Comparison of ENCODE assay signal across 22 mouse cellular contexts in genomic region chr2:120853151-120853550, GRCm38 (mm10). TPM values are rescaled to one million over a fixed set of nuclear protein-coding genes. Genes with fewer than 3 reads are reported as not detected.
DNase-seq lines count a peak whose midpoint lies in the region; ATAC-seq and TF ChIP-seq lines count a peak whose summit lies in the region.
"Had no signal": no experiment of that assay in that cellular context is flagged by ENCODE, and none has a peak within 500 bp of the region (broad histone marks: within the 10 kb centered on the region; RNA-seq: fewer than 3 reads in every experiment).

No protein-coding gene starts in this region.

- DNase-seq in CD4-positive, CD25-positive, alpha-beta regulatory T cell, adult 2 months (ENCODE audit: low read depth, low spot score): peak; percentile 14
- DNase-seq in testis, postnatal 14 days (ENCODE audit: low spot score): no peak
- peak; percentile 72 to 74 for DNase-seq in thymus, postnatal 10 days (ENCODE audit: low spot score in 2 of 2)
- no peak for DNase-seq in lung, postnatal 4 days
- DNase-seq: adrenal gland, adult 2 months; cerebellum, adult 8-10 months; heart, adult 18-20 months; heart, postnatal 4 days; layer of hippocampus, adult 9-11 months; lung, adult 2 months; right cerebral cortex, postnatal 4 days had no signal

- TF ChIP-seq POLR2A in testis, adult 2 months (IDR thresholded peaks at IDR 0.05; ENCODE audit: control insufficient read depth, low read depth, low read length): no peak

- WGBS in liver, embryonic 12.5 days (ENCODE audit: insufficient replicate concordance): 53% methylated on average over 3 of the region's 3 CpGs
- 84% methylated on average over 3 of the region's 3 CpGs for WGBS in midbrain, embryonic 13.5 days

- no peaks in the 10 kb centered on the region for H3K27me3 ChIP-seq in testis, adult 2 months (ENCODE audit: control insufficient read depth, insufficient read depth, low read length)
- no peaks in the 10 kb centered on the region for H3K27me3 ChIP-seq in liver, embryonic 12.5 days (replicated peaks)
- no peaks in the 10 kb centered on the region for H3K27me3 ChIP-seq in midbrain, embryonic 13.5 days
- H3K27me3 ChIP-seq: forebrain, embryonic 12.5 days; hindbrain, embryonic 15.5 days had no signal

- no peaks in the 10 kb centered on the region for H3K4me1 ChIP-seq in testis, adult 2 months (ENCODE audit: control insufficient read depth, insufficient read depth, low read length)
- H3K4me1 ChIP-seq in liver, embryonic 12.5 days: peaks cover 22% of the 10 kb centered on the region
- peaks cover 12% of the 10 kb centered on the region for H3K4me1 ChIP-seq in midbrain, embryonic 13.5 days (replicated peaks)

- peak overlapping the region; percentile 66 for H3K27ac ChIP-seq in testis, adult 2 months (ENCODE audit: control insufficient read depth, insufficient read depth, low read depth, low read length)
- no peak overlapping the region for H3K27ac ChIP-seq in liver, embryonic 12.5 days
- H3K27ac ChIP-seq in midbrain, embryonic 13.5 days: no peak overlapping the region
- H3K27ac ChIP-seq: embryonic facial prominence, embryonic 10.5 days; forebrain, embryonic 12.5 days; hindbrain, embryonic 15.5 days; left cerebral cortex, adult 2 months; limb, embryonic 10.5 days had no signal

- no peak for TF ChIP-seq CTCF in testis, adult 2 months (IDR thresholded peaks at IDR 0.05; ENCODE audit: control insufficient read depth, insufficient read depth, insufficient replicate concordance, low read depth, low read length)

- no peak overlapping the region for H3K4me2 ChIP-seq in liver, embryonic 12.5 days
- H3K4me2 ChIP-seq in midbrain, embryonic 13.5 days (replicated peaks): no peak overlapping the region
- H3K4me2 ChIP-seq: forebrain, embryonic 12.5 days; hindbrain, embryonic 15.5 days; liver, embryonic 11.5 days had no signal

- H3K9me3 ChIP-seq in liver, embryonic 12.5 days (replicated peaks): no peaks in the 10 kb centered on the region
- H3K9me3 ChIP-seq in midbrain, embryonic 13.5 days: no peaks in the 10 kb centered on the region
- H3K9me3 ChIP-seq: embryonic facial prominence, embryonic 10.5 days; forebrain, embryonic 12.5 days; hindbrain, embryonic 15.5 days; limb, embryonic 10.5 days had no signal

- no peaks in the 10 kb centered on the region; the same call in 1 of the 2 replicates for H3K36me3 ChIP-seq in testis, adult 2 months (ENCODE audit: control insufficient read depth, insufficient read depth, low read length)
- H3K36me3 ChIP-seq in liver, embryonic 12.5 days: no peaks in the 10 kb centered on the region
- H3K36me3 ChIP-seq in midbrain, embryonic 13.5 days: no peaks in the 10 kb centered on the region
- H3K36me3 ChIP-seq: embryonic facial prominence, embryonic 10.5 days; forebrain, embryonic 12.5 days; hindbrain, embryonic 15.5 days; limb, embryonic 10.5 days had no signal

- H3K4me3 ChIP-seq in testis, adult 2 months (ENCODE audit: control insufficient read depth, low read depth, low read length): peak overlapping the region; percentile 74
- no peak overlapping the region for H3K4me3 ChIP-seq in liver, embryonic 12.5 days
- H3K4me3 ChIP-seq in midbrain, embryonic 13.5 days (replicated peaks): no peak overlapping the region
- H3K4me3 ChIP-seq: embryonic facial prominence, embryonic 10.5 days; forebrain, embryonic 12.5 days; hindbrain, embryonic 15.5 days; left cerebral cortex, adult 2 months; limb, embryonic 10.5 days had no signal

- no peak for ATAC-seq in CD4-positive, CD25-positive, alpha-beta regulatory T cell, adult 4 months
- ATAC-seq in liver, embryonic 12.5 days: no peak
- ATAC-seq in midbrain, embryonic 13.5 days: no peak
- ATAC-seq: intestine, postnatal 0 days had no signal

- H3K9ac ChIP-seq in liver, embryonic 12.5 days: no peak overlapping the region
- no peak overlapping the region for H3K9ac ChIP-seq in midbrain, embryonic 13.5 days (replicated peaks)
- H3K9ac ChIP-seq: forebrain, embryonic 12.5 days; hindbrain, embryonic 15.5 days had no signal

RNA-seq across cellular contexts. Expression of gene Ttbk2, which starts 2.7 kb away (rescaled TPM):
- under 1 TPM; 0.66 to 0.91 TPM for polyA plus RNA-seq in CD4-positive, CD25-positive, alpha-beta regulatory T cell, adult 4 months (2017; shearing (Covaris generic))
- polyA plus RNA-seq in testis, adult 2 months (2012; rRNA removed): 81.2 and 82.3 TPM in 2 replicates
- polyA plus RNA-seq in liver, embryonic 12.5 days (2016; fragmentation: Nextera tagmentation; extraction: Ambion mirVana): 1.4 and 1.6 TPM in 2 replicates
- polyA plus RNA-seq in midbrain, embryonic 13.5 days (2015; fragmentation: Nextera tagmentation; extraction: Ambion mirVana): 11.2 and 12.0 TPM in 2 replicates

RNA-seq across cellular contexts. Expression of gene Cdan1, which starts 3.2 kb away (rescaled TPM):
- 1 to 10 TPM; 4.9 to 6.3 TPM for polyA plus RNA-seq in CD4-positive, CD25-positive, alpha-beta regulatory T cell, adult 4 months (2017; shearing (Covaris generic))
- polyA plus RNA-seq in testis, adult 2 months (2012; rRNA removed): 44.9 and 51.4 TPM in 2 replicates
- 8.9 and 10.3 TPM in 2 replicates for polyA plus RNA-seq in liver, embryonic 12.5 days (2016; fragmentation: Nextera tagmentation; extraction: Ambion mirVana)
- 4.8 and 5.7 TPM in 2 replicates for polyA plus RNA-seq in midbrain, embryonic 13.5 days (2015; fragmentation: Nextera tagmentation; extraction: Ambion mirVana)

Comparison
In these comparisons a context has a peak if more than half of its experiments do, and no peak if none do; other contexts are left out.
1. DNase-seq: peak in CD4-positive, CD25-positive, alpha-beta regulatory T cell, adult 2 months (single experiment) and thymus, postnatal 10 days (2 of 2); none in testis, postnatal 14 days (single experiment) and lung, postnatal 4 days (0 of 2).